Mouse (Mus musculus) G1E (cell line): ENCODE results near the gene Ms4a4b. TPM values are rescaled to one million over a fixed set of nuclear protein-coding genes. Genes with fewer than 3 reads are reported as not detected.
"Not testable (repeated sequence)": the region's sequence is repeated elsewhere in the genome, so short reads cannot be mapped to it uniquely, and the experiment has no call there.

Experiments used
- ATAC-seq: 2 replicates; pipeline ENCODE4 v1.8.0; 2016; ENCODE audit warnings: mild to moderate bottlenecking; ENCODE audit not compliant: insufficient number of reproducible peaks, poor library complexity, low FRiP score, severe bottlenecking; ENCODE audit errors: extremely low read depth
- DNase-seq: peaks from one replicate; pipeline ENCODE4 v3.0.0; 2012; ENCODE audit warnings: low spot score
- H3K27me3 ChIP-seq: 2 replicates; pipeline ENCODE4 v1.6.1; 2012; ENCODE audit warnings: mild to moderate bottlenecking, low read length, inconsistent platforms; ENCODE audit not compliant: insufficient read depth
- H3K36me3 ChIP-seq: replicated peaks from 2 replicates; pipeline ENCODE3; 2012; ENCODE audit warnings: mild to moderate bottlenecking, inconsistent platforms
- H3K4me1 ChIP-seq: 2 replicates; pipeline ENCODE4 v1.6.1; 2012; ENCODE audit warnings: low read depth, low read length, inconsistent platforms, mixed read lengths; ENCODE audit not compliant: insufficient read depth
- H3K4me3 ChIP-seq: 2 replicates; pipeline ENCODE4 v1.5.1; 2012; ENCODE audit warnings: low read depth, mild to moderate bottlenecking, inconsistent platforms, low read length, moderate library complexity, mixed read lengths
- H3K9me3 ChIP-seq: replicated peaks from 2 replicates; pipeline ENCODE4 v1.6.1; 2012; ENCODE audit warnings: inconsistent platforms
- CTCF ChIP-seq: IDR thresholded peaks from 2 replicates; pipeline ENCODE4 v1.5.1; 2012; ENCODE audit warnings: low read depth, low read length, inconsistent platforms, mixed read lengths
- GATA1 ChIP-seq: IDR thresholded peaks from 2 replicates; pipeline ENCODE4 v1.6.1; 2012; ENCODE audit warnings: borderline replicate concordance, low read length, inconsistent platforms, mixed read lengths
- GATA2 ChIP-seq: IDR thresholded peaks from 2 replicates; pipeline ENCODE4 v1.6.1; 2012; ENCODE audit warnings: low read depth, low read length, inconsistent platforms, borderline replicate concordance
- POLR2AphosphoS5 ChIP-seq: IDR thresholded peaks from 2 replicates; pipeline ENCODE4 v1.6.1; 2012; ENCODE audit warnings: low read depth, low read length, inconsistent platforms; ENCODE audit not compliant: insufficient replicate concordance
- TAL1 ChIP-seq: conservative IDR thresholded peaks from 2 replicates; pipeline ENCODE4 v1.6.1; 2012; ENCODE audit warnings: low read depth, low read length, inconsistent platforms, mixed read lengths
- polyA plus RNA-seq: library from polyadenylated mRNA; stranded (reverse); fragments of >175 nt; gene quantifications from 2 replicates; pipeline ENCODE4 v1.2.3, GENCODE M21; 2012
- total RNA-seq, 2 experiments: library from RNA; stranded (forward) in 1 of 2; stranded (reverse) in 1 of 2; fragments of 200-1000 nt in 1 of 2; fragments of >200 nt in 1 of 2; fragmentation: Nextera tagmentation in 1 of 2; gene quantifications; 2 replicates each; pipeline ENCODE4 v1.2.3; 2014 to 2017

Ms4a4b gene
- total and polyA plus RNA-seq, 3 experiments, result 0.27 TPM; not detected in 2

- no peak for ATAC-seq
These were observed 53.0 kb downstream of the Ms4a4b start for GRCm38 (mm10) chr19:11496361-11496760.

GRCm38 (mm10) chr19:11497300-11497699, 53.9 kb downstream of the Ms4a4b start:
- DNase-seq, H3K9me3 ChIP-seq, H3K36me3 ChIP-seq, H3K27me3 ChIP-seq, H3K4me3 ChIP-seq, H3K4me1 ChIP-seq, ATAC-seq: not testable (repeated sequence)

More at GRCm38 (mm10) chr19:11496361-11496760, 53.0 kb downstream of the Ms4a4b start:
- no peak for DNase-seq
- Histone ChIP-seq H3K4me1 (peaks cover 4% of the 10 kb centered on the region; the same call in 1 of the 2 replicates), H3K36me3 (no peaks in the 10 kb centered on the region), H3K27me3 (no peaks in the 10 kb centered on the region), H3K9me3 (no peaks in the 10 kb centered on the region), H3K4me3 (no peak overlapping the region)
- TF ChIP-seq CTCF (no peak), TAL1 (no peak), GATA2 (no peak), GATA1 (no peak), POLR2AphosphoS5 (no peak)

GRCm38 (mm10) chr19:11500796-11501195, 57.4 kb downstream of the Ms4a4b start:
- Histone ChIP-seq H3K36me3 (no peaks in the 10 kb centered on the region), H3K4me1 (peaks cover 2% of the 10 kb centered on the region; the same call in 1 of the 2 replicates), H3K4me3 (no peak overlapping the region), H3K27me3 (0 out of 2 replicates have a peak, but pooled peaks cover 2% of the 10 kb centered on the region), H3K9me3 (no peaks in the 10 kb centered on the region)
- no peak for ATAC-seq
- TF ChIP-seq CTCF, result no peak
- TF ChIP-seq GATA2, result no peak
- TF ChIP-seq POLR2AphosphoS5, result no peak
- no peak for TF ChIP-seq TAL1
- TF ChIP-seq GATA1, result no peak
- no peak for DNase-seq

DNA sequence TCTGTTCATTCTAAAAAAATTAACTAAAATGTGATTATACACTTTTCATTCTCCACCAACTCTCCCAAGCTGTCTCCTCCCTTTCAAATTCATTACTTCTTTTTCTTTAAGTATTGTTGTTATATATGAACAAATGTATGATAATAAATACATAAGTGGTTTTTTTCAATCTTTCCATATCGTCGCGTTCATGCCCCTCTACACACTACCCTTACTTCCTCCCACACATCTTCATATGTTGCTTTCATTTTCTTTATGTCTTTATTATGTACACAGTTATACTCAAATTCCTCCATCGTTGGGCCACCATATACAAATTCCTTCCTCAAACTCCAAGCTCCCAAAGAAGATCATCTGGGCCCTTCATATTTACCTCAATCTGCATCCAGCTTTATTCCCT, 58.0 kb downstream of the Ms4a4b start:
- no peaks in the 10 kb centered on the region for H3K9me3 ChIP-seq
- peaks cover 2% of the 10 kb centered on the region; the same call in 1 of the 2 replicates for H3K4me1 ChIP-seq
- 0 out of 2 replicates have a peak, but pooled peaks cover 2% of the 10 kb centered on the region for H3K27me3 ChIP-seq
- no peak for TF ChIP-seq POLR2AphosphoS5
- TF ChIP-seq GATA1, result no peak
- no peak for TF ChIP-seq CTCF
- no peak for TF ChIP-seq TAL1
- TF ChIP-seq GATA2, result no peak
- H3K36me3 ChIP-seq, result no peaks in the 10 kb centered on the region
- no peak overlapping the region for H3K4me3 ChIP-seq
- no peak for DNase-seq
- ATAC-seq, result no peak

- no peak for ATAC-seq
- no peak overlapping the region for H3K4me3 ChIP-seq
These were observed 61.5 kb downstream of the Ms4a4b start for GRCm38 (mm10) chr19:11504857-11505256.

DNA sequence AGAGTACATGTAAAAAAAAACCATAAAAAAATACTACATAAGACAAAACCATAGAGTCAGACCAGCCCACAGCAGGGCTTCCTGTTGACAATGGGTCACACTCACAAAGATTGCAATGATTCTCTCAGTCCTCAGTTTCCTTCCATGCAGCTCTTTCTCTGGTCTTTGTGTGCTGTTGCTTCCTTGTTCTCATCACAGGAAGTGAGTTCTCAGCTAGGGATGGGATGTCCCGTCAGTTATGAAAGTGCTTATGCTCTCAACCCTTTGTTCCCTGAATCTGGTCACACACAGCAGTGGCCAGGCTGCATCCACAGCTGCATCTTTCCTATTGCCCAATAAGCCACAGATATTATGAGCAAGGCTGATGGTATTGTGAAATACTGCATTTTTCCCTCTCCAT, 70.1 kb downstream of the Ms4a4b start:
- H3K4me3 ChIP-seq, result no peak overlapping the region
- no peaks in the 10 kb centered on the region for H3K36me3 ChIP-seq
- TF ChIP-seq CTCF, result no peak
- TF ChIP-seq GATA2, result no peak
- no peak for TF ChIP-seq TAL1
- DNase-seq (no peak), ATAC-seq (no peak)
- H3K27me3 ChIP-seq, result peaks cover 3% of the 10 kb centered on the region; the same call in 1 of the 2 replicates
- H3K4me1 ChIP-seq, result no peaks in the 10 kb centered on the region
- H3K9me3 ChIP-seq, result no peaks in the 10 kb centered on the region

More at GRCm38 (mm10) chr19:11504857-11505256, 61.5 kb downstream of the Ms4a4b start:
- Histone ChIP-seq H3K9me3 (no peaks in the 10 kb centered on the region), H3K4me1 (no peaks in the 10 kb centered on the region), H3K27me3 (0 out of 2 replicates have a peak, but pooled peaks cover 2% of the 10 kb centered on the region), H3K36me3 (no peaks in the 10 kb centered on the region)
- no peak for DNase-seq
- no peak for TF ChIP-seq GATA1
- TF ChIP-seq GATA2, result no peak
- TF ChIP-seq CTCF, result no peak
- TF ChIP-seq POLR2AphosphoS5, result no peak
- no peak for TF ChIP-seq TAL1

DNA sequence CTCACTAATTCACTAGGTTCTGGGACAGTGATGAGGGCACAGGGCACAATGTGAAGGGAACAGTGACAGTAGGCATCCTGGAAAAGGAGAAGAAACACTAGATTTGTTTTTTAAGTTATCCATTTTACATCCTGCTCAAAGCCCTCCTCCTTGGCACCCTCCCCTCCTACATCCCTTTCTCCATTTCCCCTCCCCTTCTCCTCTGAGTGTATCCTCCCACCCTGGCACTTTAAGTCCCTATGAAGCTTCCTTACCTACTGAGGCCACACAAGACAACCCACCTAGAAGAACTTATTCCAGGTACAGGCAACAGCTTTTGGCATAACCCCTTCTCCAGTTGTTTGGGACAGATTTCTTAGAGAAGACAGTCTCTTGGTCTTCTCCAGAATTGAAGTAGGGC, 72.9 kb downstream of the Ms4a4b start, which contains the start of gene Ms4a6b:
Gene Ms4a6b (plus strand): TSS at position 267 of the 400 bp plus-strand sequence.
- ATAC-seq (no peak), DNase-seq (no peak)
- no peaks in the 10 kb centered on the region for H3K9me3 ChIP-seq

More for the DNA sequence above, 72.9 kb downstream of the Ms4a4b start, which contains the start of gene Ms4a6b:
- Histone ChIP-seq H3K4me1 (no peaks in the 10 kb centered on the region), H3K36me3 (no peaks in the 10 kb centered on the region), H3K27me3 (peaks cover 3% of the 10 kb centered on the region; the same call in 1 of the 2 replicates), H3K4me3 (no peak within 1 kb of the TSS)
- TF ChIP-seq GATA1 (no peak), TAL1 (no peak)

Other genes starting within 250 kb of the Ms4a4b start
- gene Ms4a13, start 246.8 kb upstream of the Ms4a4b start, total RNA-seq (2014; fragmentation: Nextera tagmentation), result not detected in 2 replicates
- gene Ms4a13, start 246.8 kb upstream of the Ms4a4b start, total RNA-seq (2017), result not detected in 2 replicates
- gene Ms4a13, start 246.8 kb upstream of the Ms4a4b start, polyA plus RNA-seq, result not detected in 2 replicates
- not detected in 2 replicates for gene Ms4a12, start 211.1 kb upstream of the Ms4a4b start, total RNA-seq (2014; fragmentation: Nextera tagmentation)
- gene Ms4a12, start 211.1 kb upstream of the Ms4a4b start, total RNA-seq (2017), result 0.16 TPM in 1 of 2 replicates, not detected in the other
- gene Ms4a12, start 211.1 kb upstream of the Ms4a4b start, polyA plus RNA-seq, result not detected in 2 replicates
- not detected in 2 replicates for gene Ms4a1, start 177.3 kb upstream of the Ms4a4b start, total RNA-seq (2014; fragmentation: Nextera tagmentation)
- 0.06 and 0.22 TPM in 2 replicates for gene Ms4a1, start 177.3 kb upstream of the Ms4a4b start, total RNA-seq (2017)
- not detected in 2 replicates for gene Ms4a1, start 177.3 kb upstream of the Ms4a4b start, polyA plus RNA-seq
- not detected in 2 replicates for gene Ms4a5, start 159.7 kb upstream of the Ms4a4b start, total RNA-seq (2014; fragmentation: Nextera tagmentation)
- gene Ms4a5, start 159.7 kb upstream of the Ms4a4b start, total RNA-seq (2017), result 0.23 and 0.38 TPM in 2 replicates
- not detected in 2 replicates for gene Ms4a5, start 159.7 kb upstream of the Ms4a4b start, polyA plus RNA-seq
- gene Ms4a14, start 129.1 kb upstream of the Ms4a4b start, total RNA-seq (2014; fragmentation: Nextera tagmentation), result not detected in 2 replicates
- 0.05 and 0.06 TPM in 2 replicates for gene Ms4a14, start 129.1 kb upstream of the Ms4a4b start, total RNA-seq (2017)
- not detected in 2 replicates for gene Ms4a14, start 129.1 kb upstream of the Ms4a4b start, polyA plus RNA-seq
- not detected in 2 replicates for gene Ms4a7, start 107.4 kb upstream of the Ms4a4b start, total RNA-seq (2014; fragmentation: Nextera tagmentation)
- gene Ms4a7, start 107.4 kb upstream of the Ms4a4b start, total RNA-seq (2017), result 0.05 and 0.12 TPM in 2 replicates
- gene Ms4a7, start 107.4 kb upstream of the Ms4a4b start, polyA plus RNA-seq, result not detected in 2 replicates
- not detected in 2 replicates for gene Ms4a4a, start 68.0 kb upstream of the Ms4a4b start, total RNA-seq (2014; fragmentation: Nextera tagmentation)
- gene Ms4a4a, start 68.0 kb upstream of the Ms4a4b start, total RNA-seq (2017), result not detected in 2 replicates
- not detected in 2 replicates for gene Ms4a4a, start 68.0 kb upstream of the Ms4a4b start, polyA plus RNA-seq
- gene Ms4a4c, start 38.8 kb upstream of the Ms4a4b start, total RNA-seq (2014; fragmentation: Nextera tagmentation), result not detected in 2 replicates
- gene Ms4a4c, start 38.8 kb upstream of the Ms4a4b start, total RNA-seq (2017), result not detected in 2 replicates
- gene Ms4a4c, start 38.8 kb upstream of the Ms4a4b start, polyA plus RNA-seq, result not detected in 2 replicates
- gene Ms4a6c, start 25.8 kb downstream of the Ms4a4b start, total RNA-seq (2014; fragmentation: Nextera tagmentation), result 0.78 TPM in 1 of 2 replicates, not detected in the other
- gene Ms4a6c, start 25.8 kb downstream of the Ms4a4b start, total RNA-seq (2017), result 1.9 and 2.6 TPM in 2 replicates
- gene Ms4a6c, start 25.8 kb downstream of the Ms4a4b start, polyA plus RNA-seq, result 0.03 TPM in 2 replicates
- 1.4 and 2.1 TPM in 2 replicates for gene Gm8369, start 42.4 kb downstream of the Ms4a4b start, total RNA-seq (2014; fragmentation: Nextera tagmentation)
- 0.87 and 0.98 TPM in 2 replicates for gene Gm8369, start 42.4 kb downstream of the Ms4a4b start, total RNA-seq (2017)
- not detected in 2 replicates for gene Gm8369, start 42.4 kb downstream of the Ms4a4b start, polyA plus RNA-seq
- 0.23 TPM in 1 of 2 replicates, not detected in the other for gene Ms4a6b, start 73.0 kb downstream of the Ms4a4b start, total RNA-seq (2014; fragmentation: Nextera tagmentation)
- gene Ms4a6b, start 73.0 kb downstream of the Ms4a4b start, total RNA-seq (2017), result 2.5 and 3.1 TPM in 2 replicates
- 0.21 TPM in 1 of 2 replicates, not detected in the other for gene Ms4a6b, start 73.0 kb downstream of the Ms4a4b start, polyA plus RNA-seq
- gene Ms4a4d, start 93.2 kb downstream of the Ms4a4b start, total RNA-seq (2014; fragmentation: Nextera tagmentation), result not detected in 2 replicates
- 0.16 TPM in 1 of 2 replicates, not detected in the other for gene Ms4a4d, start 93.2 kb downstream of the Ms4a4b start, total RNA-seq (2017)
- not detected in 2 replicates for gene Ms4a4d, start 93.2 kb downstream of the Ms4a4b start, polyA plus RNA-seq
- gene Ms4a6d, start 161.3 kb downstream of the Ms4a4b start, total RNA-seq (2014; fragmentation: Nextera tagmentation), result 1.4 TPM in 1 of 2 replicates, not detected in the other
- gene Ms4a6d, start 161.3 kb downstream of the Ms4a4b start, total RNA-seq (2017), result 2.2 and 3.1 TPM in 2 replicates
- 0.05 TPM in 1 of 2 replicates, not detected in the other for gene Ms4a6d, start 161.3 kb downstream of the Ms4a4b start, polyA plus RNA-seq
- gene Ms4a2, start 180.2 kb downstream of the Ms4a4b start, total RNA-seq (2014; fragmentation: Nextera tagmentation), result 1.3 and 1.4 TPM in 2 replicates
- 19.1 and 20.6 TPM in 2 replicates for gene Ms4a2, start 180.2 kb downstream of the Ms4a4b start, total RNA-seq (2017)
- gene Ms4a2, start 180.2 kb downstream of the Ms4a4b start, polyA plus RNA-seq, result 0.03 TPM in 1 of 2 replicates, not detected in the other
- gene Ms4a3, start 197.3 kb downstream of the Ms4a4b start, total RNA-seq (2014; fragmentation: Nextera tagmentation), result not detected in 2 replicates
- gene Ms4a3, start 197.3 kb downstream of the Ms4a4b start, total RNA-seq (2017), result 0.35 TPM in 1 of 2 replicates, not detected in the other
- not detected in 2 replicates for gene Ms4a3, start 197.3 kb downstream of the Ms4a4b start, polyA plus RNA-seq
- gene Oosp2, start 217.0 kb downstream of the Ms4a4b start, total RNA-seq (2014; fragmentation: Nextera tagmentation), result not detected in 2 replicates
- not detected in 2 replicates for gene Oosp2, start 217.0 kb downstream of the Ms4a4b start, total RNA-seq (2017)
- not detected in 2 replicates for gene Oosp2, start 217.0 kb downstream of the Ms4a4b start, polyA plus RNA-seq
- not detected in 2 replicates for gene Oosp1, start 247.6 kb downstream of the Ms4a4b start, total RNA-seq (2014; fragmentation: Nextera tagmentation)
- gene Oosp1, start 247.6 kb downstream of the Ms4a4b start, total RNA-seq (2017), result 0.11 TPM in 1 of 2 replicates, not detected in the other
- gene Oosp1, start 247.6 kb downstream of the Ms4a4b start, polyA plus RNA-seq, result not detected in 2 replicates